Mouse (Mus musculus): ENCODE measurements at regions not wholly inside any gene's neighbourhood (a gene's known extent, or its start where the extent isn't known, plus 50 kb on each side); places are given as distances from the start of the nearest gene placed in this dataset.
A peak's percentile ranks its signal among the peaks of the same experiment; 100 is the strongest.

- 88% methylated on average over 5 of the region's 5 CpGs for WGBS
These were observed 255.5 kb downstream of the Wdr11 start for GRCm38 (mm10) chr7:129847136-129847535.

GRCm38 (mm10) chr7:129853596-129853995, 261.9 kb downstream of the Wdr11 start:
- Histone ChIP-seq H3K36me3 (ENCODE audit: control insufficient read depth, insufficient read depth, low read length) (no peaks in the 10 kb centered on the region), H3K27me3 (ENCODE audit: control insufficient read depth, insufficient read depth, low read length) (no peaks in the 10 kb centered on the region), H3K9ac (ENCODE audit: low read length) (no peak overlapping the region), H3K9me3 (ENCODE audit: control insufficient read depth, low read length) (no peaks in the 10 kb centered on the region), H3K27ac (ENCODE audit: low read depth, low read length) (no peak overlapping the region), H3K4me3 (ENCODE audit: low read depth, low read length) (no peak overlapping the region), H3K4me2 (ENCODE audit: low read depth, low read length, severe bottlenecking) (no peak overlapping the region), H3K4me1 (replicated peaks; ENCODE audit: control insufficient read depth, insufficient read depth, low read length) (peaks cover 3% of the 10 kb centered on the region; the same call in 1 of the 2 replicates)
- 49% methylated on average over 7 of the region's 7 CpGs for WGBS
- no peak for DNase-seq (ENCODE audit: low spot score)
- no peak for ATAC-seq (replicated peaks; ENCODE audit: low FRiP score)

More at GRCm38 (mm10) chr7:129847136-129847535, 255.5 kb downstream of the Wdr11 start:
- Histone ChIP-seq H3K9me3 (ENCODE audit: control insufficient read depth, low read length) (no peaks in the 10 kb centered on the region), H3K4me2 (ENCODE audit: low read depth, low read length, severe bottlenecking) (no peak overlapping the region), H3K4me1 (replicated peaks; ENCODE audit: control insufficient read depth, insufficient read depth, low read length) (no peaks in the 10 kb centered on the region; the same call in 1 of the 2 replicates), H3K27ac (ENCODE audit: low read depth, low read length) (no peak overlapping the region), H3K27me3 (ENCODE audit: control insufficient read depth, insufficient read depth, low read length) (peaks cover 5% of the 10 kb centered on the region; the same call in 1 of the 2 replicates), H3K36me3 (ENCODE audit: control insufficient read depth, insufficient read depth, low read length) (no peaks in the 10 kb centered on the region), H3K9ac (ENCODE audit: low read length) (no peak overlapping the region), H3K4me3 (ENCODE audit: low read depth, low read length) (no peak overlapping the region)
- ATAC-seq (replicated peaks; ENCODE audit: low FRiP score), result no peak
- no peak for DNase-seq (ENCODE audit: low spot score)

- Histone ChIP-seq H3K36me3 (ENCODE audit: control insufficient read depth, insufficient read depth, low read length) (no peaks in the 10 kb centered on the region), H3K9me3 (ENCODE audit: control insufficient read depth, low read length) (no peaks in the 10 kb centered on the region), H3K4me3 (ENCODE audit: low read depth, low read length) (no peak overlapping the region), H3K4me2 (ENCODE audit: low read depth, low read length, severe bottlenecking) (no peak overlapping the region), H3K27ac (ENCODE audit: low read depth, low read length) (no peak overlapping the region), H3K27me3 (ENCODE audit: control insufficient read depth, insufficient read depth, low read length) (no peaks in the 10 kb centered on the region), H3K9ac (ENCODE audit: low read length) (no peak overlapping the region), H3K4me1 (replicated peaks; ENCODE audit: control insufficient read depth, insufficient read depth, low read length) (peaks cover 3% of the 10 kb centered on the region; the same call in 1 of the 2 replicates)
- 74% methylated on average over 2 of the region's 2 CpGs for WGBS
- DNase-seq (ENCODE audit: low spot score) (no peak), ATAC-seq (replicated peaks; ENCODE audit: low FRiP score) (no peak)
These were observed 263.3 kb downstream of the Wdr11 start for GRCm38 (mm10) chr7:129854942-129855341.

- Histone ChIP-seq H3K9me3 (ENCODE audit: control insufficient read depth, low read length) (no peaks in the 10 kb centered on the region), H3K4me3 (ENCODE audit: low read depth, low read length) (no peak overlapping the region), H3K9ac (ENCODE audit: low read length) (no peak overlapping the region), H3K27ac (ENCODE audit: low read depth, low read length) (no peak overlapping the region), H3K4me1 (replicated peaks; ENCODE audit: control insufficient read depth, insufficient read depth, low read length) (no peaks in the 10 kb centered on the region), H3K36me3 (ENCODE audit: control insufficient read depth, insufficient read depth, low read length) (no peaks in the 10 kb centered on the region), H3K4me2 (ENCODE audit: low read depth, low read length, severe bottlenecking) (no peak overlapping the region), H3K27me3 (ENCODE audit: control insufficient read depth, insufficient read depth, low read length) (no peaks in the 10 kb centered on the region)
- DNase-seq (ENCODE audit: low spot score) (no peak), ATAC-seq (replicated peaks; ENCODE audit: low FRiP score) (no peak)
- WGBS, result 78% methylated on average over 1 of the region's 1 CpGs
These were observed 271.3 kb downstream of the Wdr11 start for GRCm38 (mm10) chr7:129862966-129863365.

- no peak overlapping the region for H3K9ac ChIP-seq (ENCODE audit: low read length)
- 87% methylated on average over 3 of the region's 3 CpGs for WGBS
- no peak overlapping the region for H3K4me3 ChIP-seq (ENCODE audit: low read depth, low read length)
- DNase-seq (ENCODE audit: low spot score) (peak; percentile 8), ATAC-seq (replicated peaks; ENCODE audit: low FRiP score) (no peak)
- no peak overlapping the region for H3K27ac ChIP-seq (ENCODE audit: low read depth, low read length)
- H3K4me1 ChIP-seq (replicated peaks; ENCODE audit: control insufficient read depth, insufficient read depth, low read length), result no peaks in the 10 kb centered on the region
- no peaks in the 10 kb centered on the region for H3K9me3 ChIP-seq (ENCODE audit: control insufficient read depth, low read length)
- no peak overlapping the region for H3K4me2 ChIP-seq (ENCODE audit: low read depth, low read length, severe bottlenecking)
- H3K36me3 ChIP-seq (ENCODE audit: control insufficient read depth, insufficient read depth, low read length), result no peaks in the 10 kb centered on the region
- H3K27me3 ChIP-seq (ENCODE audit: control insufficient read depth, insufficient read depth, low read length), result no peaks in the 10 kb centered on the region
These were observed 273.9 kb downstream of the Wdr11 start for GRCm38 (mm10) chr7:129865536-129865935.

GRCm38 (mm10) chr7:129872208-129872790, 280.6 kb downstream of the Wdr11 start:
- H3K9ac ChIP-seq (ENCODE audit: low read length), result no peak overlapping the region
- H3K4me1 ChIP-seq (replicated peaks; ENCODE audit: control insufficient read depth, insufficient read depth, low read length), result no peaks in the 10 kb centered on the region
- H3K4me2 ChIP-seq (ENCODE audit: low read depth, low read length, severe bottlenecking), result no peak overlapping the region
- H3K36me3 ChIP-seq (ENCODE audit: control insufficient read depth, insufficient read depth, low read length), result no peaks in the 10 kb centered on the region
- H3K27ac ChIP-seq (ENCODE audit: low read depth, low read length), result no peak overlapping the region
- H3K9me3 ChIP-seq (ENCODE audit: control insufficient read depth, low read length), result no peaks in the 10 kb centered on the region
- DNase-seq (ENCODE audit: low spot score) (no peak), ATAC-seq (replicated peaks; ENCODE audit: low FRiP score) (no peak)
- 67% methylated on average over 11 of the region's 11 CpGs for WGBS
- H3K4me3 ChIP-seq (ENCODE audit: low read depth, low read length), result no peak overlapping the region
- no peaks in the 10 kb centered on the region for H3K27me3 ChIP-seq (ENCODE audit: control insufficient read depth, insufficient read depth, low read length)

GRCm38 (mm10) chr7:129876202-129876851, 284.7 kb downstream of the Wdr11 start:
- Histone ChIP-seq H3K4me1 (replicated peaks; ENCODE audit: control insufficient read depth, insufficient read depth, low read length) (no peaks in the 10 kb centered on the region), H3K36me3 (ENCODE audit: control insufficient read depth, insufficient read depth, low read length) (no peaks in the 10 kb centered on the region), H3K27me3 (ENCODE audit: control insufficient read depth, insufficient read depth, low read length) (no peaks in the 10 kb centered on the region), H3K4me2 (ENCODE audit: low read depth, low read length, severe bottlenecking) (no peak overlapping the region), H3K27ac (ENCODE audit: low read depth, low read length) (no peak overlapping the region), H3K9ac (ENCODE audit: low read length) (no peak overlapping the region), H3K9me3 (ENCODE audit: control insufficient read depth, low read length) (no peaks in the 10 kb centered on the region), H3K4me3 (ENCODE audit: low read depth, low read length) (no peak overlapping the region)
- WGBS, result 92% methylated on average over 7 of the region's 7 CpGs
- DNase-seq (ENCODE audit: low spot score) (no peak), ATAC-seq (replicated peaks; ENCODE audit: low FRiP score) (no peak)

- DNase-seq (ENCODE audit: low spot score), result no peak
- Histone ChIP-seq H3K27me3 (ENCODE audit: control insufficient read depth, insufficient read depth, low read length) (no peaks in the 10 kb centered on the region), H3K4me1 (replicated peaks; ENCODE audit: control insufficient read depth, insufficient read depth, low read length) (no peaks in the 10 kb centered on the region), H3K36me3 (ENCODE audit: control insufficient read depth, insufficient read depth, low read length) (no peaks in the 10 kb centered on the region), H3K9ac (ENCODE audit: low read length) (no peak overlapping the region), H3K27ac (ENCODE audit: low read depth, low read length) (no peak overlapping the region), H3K9me3 (ENCODE audit: control insufficient read depth, low read length) (no peaks in the 10 kb centered on the region), H3K4me3 (ENCODE audit: low read depth, low read length) (no peak overlapping the region), H3K4me2 (ENCODE audit: low read depth, low read length, severe bottlenecking) (no peak overlapping the region)
- ATAC-seq (replicated peaks; ENCODE audit: low FRiP score), result no peak
These were observed 285.2 kb downstream of the Wdr11 start for GRCm38 (mm10) chr7:129876852-129877223.

- H3K27ac ChIP-seq (ENCODE audit: low read depth, low read length), result no peak overlapping the region
- H3K4me2 ChIP-seq (ENCODE audit: low read depth, low read length, severe bottlenecking), result no peak overlapping the region
- no peak for ATAC-seq (replicated peaks; ENCODE audit: low FRiP score)
- no peaks in the 10 kb centered on the region for H3K36me3 ChIP-seq (ENCODE audit: control insufficient read depth, insufficient read depth, low read length)
- DNase-seq (ENCODE audit: low spot score), result no peak
- no peak overlapping the region for H3K4me3 ChIP-seq (ENCODE audit: low read depth, low read length)
- no peaks in the 10 kb centered on the region for H3K4me1 ChIP-seq (replicated peaks; ENCODE audit: control insufficient read depth, insufficient read depth, low read length)
- H3K27me3 ChIP-seq (ENCODE audit: control insufficient read depth, insufficient read depth, low read length), result no peaks in the 10 kb centered on the region
- H3K9me3 ChIP-seq (ENCODE audit: control insufficient read depth, low read length), result no peaks in the 10 kb centered on the region
- no peak overlapping the region for H3K9ac ChIP-seq (ENCODE audit: low read length)
- 89% methylated on average over 7 of the region's 7 CpGs for WGBS
These were observed 304.6 kb downstream of the Wdr11 start for GRCm38 (mm10) chr7:129896291-129896690.

All from forebrain, embryonic 11.5 days (tissue).